Mouse (Mus musculus) urinary bladder, adult 18-20 months (tissue): ENCODE data around the gene Pttg1ip.

Experiments used
- DNase-seq, 2 experiments: peaks; one replicate each; pipeline ENCODE4 v3.0.0; 2022; ENCODE audit warnings: low spot score in 2 of 2, mixed read lengths in 2 of 2

The Pttg1ip gene

GRCm38 (mm10) chr10:77569481-77569880, 12.0 kb upstream of the Pttg1ip start:
- no peak for DNase-seq

GRCm38 (mm10) chr10:77569973-77570658, 11.4 kb upstream of the Pttg1ip start:
- no peak for DNase-seq

GRCm38 (mm10) chr10:77572225-77572624, 9.3 kb upstream of the Pttg1ip start:
- no peak for DNase-seq

- no peak for DNase-seq
These were observed 8.4 kb upstream of the Pttg1ip start for GRCm38 (mm10) chr10:77573162-77573561.

- no peak for DNase-seq
These were observed 1.2 kb upstream of the Pttg1ip start for GRCm38 (mm10) chr10:77580027-77580920.

GRCm38 (mm10) chr10:77581023-77581407, 505 bp upstream of the Pttg1ip start:
- no peak for DNase-seq

GRCm38 (mm10) chr10:77582285-77582618, 732 bp downstream of the Pttg1ip start:
- DNase-seq = no peak

GRCm38 (mm10) chr10:77583795-77584422, 2.4 kb downstream of the Pttg1ip start:
- no peak for DNase-seq

- no peak for DNase-seq
These were observed 5.1 kb downstream of the Pttg1ip start for GRCm38 (mm10) chr10:77586637-77587036.

GRCm38 (mm10) chr10:77587091-77587775, 5.7 kb downstream of the Pttg1ip start:
- no peak for DNase-seq

GRCm38 (mm10) chr10:77588036-77588435, 6.5 kb downstream of the Pttg1ip start:
- DNase-seq = no peak

GRCm38 (mm10) chr10:77589117-77589516, 7.6 kb downstream of the Pttg1ip start:
- no peak for DNase-seq

- no peak for DNase-seq
These were observed 8.2 kb downstream of the Pttg1ip start for GRCm38 (mm10) chr10:77589749-77590148.

- DNase-seq = no peak
These were observed 9.3 kb downstream of the Pttg1ip start for GRCm38 (mm10) chr10:77590812-77591211.

GRCm38 (mm10) chr10:77591546-77591945, 10.0 kb downstream of the Pttg1ip start:
- DNase-seq = no peak

- no peak for DNase-seq
These were observed 14.5 kb downstream of the Pttg1ip start for GRCm38 (mm10) chr10:77596060-77596459.

- DNase-seq = no peak
These were observed 21.5 kb downstream of the Pttg1ip start for GRCm38 (mm10) chr10:77603021-77603420.

- no peak for DNase-seq
These were observed 22.6 kb downstream of the Pttg1ip start for GRCm38 (mm10) chr10:77604111-77604510.

- no peak for DNase-seq
These were observed 23.4 kb downstream of the Pttg1ip start for GRCm38 (mm10) chr10:77604958-77605357.

- no peak for DNase-seq
These were observed 23.8 kb downstream of the Pttg1ip start for GRCm38 (mm10) chr10:77605368-77605767.

GRCm38 (mm10) chr10:77605908-77606826, 24.6 kb downstream of the Pttg1ip start, which contains the start of the genes Sumo3 and Gm49325:
Gene Sumo3 (plus strand): TSS chr10:77606097.
Gene Gm49325 (plus strand): TSS chr10:77606197.
- DNase-seq = peak; percentile 98 to 100
